Mouse (Mus musculus): ENCODE measurements around the gene Plxdc1. TPM values are rescaled to one million over a fixed set of nuclear protein-coding genes. Genes with fewer than 3 reads are reported as not detected.
A peak's percentile ranks its signal among the peaks of the same experiment; 100 is the strongest.

Plxdc1 gene
- 13.7 and 15.9 TPM in 2 replicates for total RNA-seq (2015)
- total RNA-seq (2017) = 6.3 and 6.7 TPM in 2 replicates

DNA sequence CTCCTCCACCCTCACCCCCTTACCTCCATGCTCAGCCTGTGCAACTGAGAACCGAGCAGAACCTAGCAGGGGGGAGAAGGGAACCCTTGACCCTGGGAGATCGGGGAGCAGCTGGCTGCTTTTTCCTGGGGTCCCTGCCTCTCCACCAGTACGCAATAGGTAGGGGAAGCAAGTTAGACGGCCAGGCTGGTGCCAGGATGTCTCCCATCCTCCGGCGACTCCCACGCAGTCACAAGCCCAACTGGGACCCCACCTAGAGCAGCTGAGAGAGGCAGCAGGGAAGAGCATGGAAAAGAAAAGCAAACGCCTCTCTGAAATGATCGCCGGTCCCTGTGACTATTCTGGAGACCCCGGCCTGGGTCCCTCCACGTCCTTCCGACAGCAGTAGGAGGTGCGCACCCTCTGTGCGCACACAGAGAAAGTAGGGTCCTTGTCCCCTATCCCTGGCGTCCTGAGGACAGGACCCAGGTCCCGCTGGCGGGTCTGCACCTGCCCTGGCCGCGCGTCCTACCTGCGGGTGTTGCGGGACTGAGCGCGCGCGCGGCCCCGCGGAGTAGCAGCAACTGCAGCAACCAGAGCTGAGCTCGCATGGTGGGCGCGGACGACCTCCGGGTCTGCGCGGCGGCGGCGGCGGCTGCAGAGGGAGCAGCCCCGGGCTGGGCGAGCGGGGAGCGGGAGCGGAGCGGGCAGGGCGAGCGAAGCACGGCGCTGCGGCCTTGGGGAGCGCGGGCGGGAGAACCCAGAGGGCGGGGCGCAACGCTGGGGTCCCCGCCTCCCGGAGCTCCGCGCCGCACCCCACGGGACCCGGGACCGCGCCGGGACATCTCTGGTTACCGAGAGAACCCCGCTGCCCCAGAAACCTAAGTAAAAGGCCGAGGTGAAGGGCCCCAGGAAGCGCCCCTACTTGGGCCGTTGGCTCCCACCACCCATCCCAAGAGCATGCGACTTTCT lies at the start of gene Plxdc1:
Gene Plxdc1, minus strand, starts transcription at position 718 of the 951 bp plus-strand sequence.
- 0 out of 2 replicates have a peak, but pooled peaks have one; percentile 17 for ATAC-seq (ENCODE audit: poor library complexity, severe bottlenecking)

- no peak for ATAC-seq (ENCODE audit: poor library complexity, severe bottlenecking)
Measured at GRCm38 (mm10) chr11:98035977-98036377, 49.7 kb upstream of the Plxdc1 start.

GRCm38 (mm10) chr11:98034840-98035239 lies 48.6 kb upstream of the Plxdc1 start:
- no peak for ATAC-seq (ENCODE audit: poor library complexity, severe bottlenecking)

- no peak for ATAC-seq (ENCODE audit: poor library complexity, severe bottlenecking)
Measured at GRCm38 (mm10) chr11:98034061-98034460, 47.8 kb upstream of the Plxdc1 start.

DNA sequence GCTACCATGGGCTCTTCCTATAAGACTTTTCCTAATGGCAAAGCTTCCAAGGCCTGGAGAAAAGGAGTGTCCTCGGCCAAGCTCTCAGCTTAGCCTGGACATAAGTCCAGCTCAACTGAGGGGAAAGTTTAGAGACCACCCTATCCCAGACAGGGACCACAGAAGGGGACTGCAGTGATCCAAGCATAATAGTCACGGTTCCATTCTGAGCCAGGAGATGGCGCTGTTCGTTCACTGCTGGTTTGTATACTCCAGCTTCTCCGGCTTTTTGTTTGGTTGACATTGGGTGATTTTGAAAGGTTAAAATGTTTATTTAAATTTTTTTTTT lies 45.2 kb upstream of the Plxdc1 start:
- no peak for ATAC-seq (ENCODE audit: poor library complexity, severe bottlenecking)

DNA sequence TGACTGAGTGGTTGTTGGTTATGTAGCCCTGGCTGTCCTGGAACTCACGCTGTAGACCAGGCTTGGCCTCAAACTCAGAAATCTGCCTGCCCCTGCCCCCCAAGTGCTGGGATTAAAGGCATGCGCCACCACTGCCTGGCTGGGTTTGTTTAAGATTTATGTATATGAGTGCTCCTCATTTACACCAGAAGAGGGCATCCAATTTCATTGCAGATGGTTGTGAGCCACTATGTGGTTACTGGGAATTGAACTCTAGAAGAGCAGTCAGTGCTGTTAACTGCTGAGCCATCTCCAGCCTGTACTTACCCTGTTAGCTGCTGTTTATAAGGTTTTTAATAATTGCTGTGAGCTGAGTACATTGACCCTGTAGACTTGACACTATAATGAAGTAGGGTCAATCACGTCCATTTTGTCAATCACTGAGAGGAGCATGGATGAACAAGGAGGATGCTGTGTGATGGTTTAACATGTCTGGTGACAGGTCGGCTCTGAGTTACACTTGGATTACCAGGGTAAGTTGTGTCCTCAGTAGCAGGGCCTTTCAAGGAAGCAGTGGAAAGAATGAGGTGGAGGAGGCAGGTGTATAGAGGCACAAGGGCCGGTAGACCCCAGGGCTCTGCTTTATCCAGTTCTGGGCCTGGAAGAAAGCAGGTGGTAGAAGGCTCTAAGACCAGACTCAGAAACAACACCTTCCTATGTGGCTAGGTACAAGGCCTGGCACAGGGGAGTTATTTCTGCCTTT lies 44.6 kb upstream of the Plxdc1 start:
- ATAC-seq (ENCODE audit: poor library complexity, severe bottlenecking) = no peak

DNA sequence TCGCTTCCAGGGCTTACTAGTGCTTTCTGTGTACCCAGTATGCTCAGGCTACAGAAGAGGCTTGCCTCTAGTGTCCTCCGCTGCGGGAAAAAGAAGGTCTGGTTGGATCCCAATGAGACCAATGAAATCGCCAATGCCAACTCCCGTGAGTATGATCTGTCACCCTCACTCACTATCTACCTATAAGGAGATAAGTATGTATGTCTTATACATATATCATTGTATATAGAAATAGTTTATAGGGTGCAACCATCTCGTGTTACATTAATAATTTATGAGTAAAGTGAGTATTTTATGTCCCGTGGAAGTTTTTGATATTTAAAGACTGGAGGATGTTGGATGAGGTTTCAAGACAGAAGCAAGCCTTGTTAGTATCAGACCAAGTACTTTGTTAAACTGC lies 41.5 kb upstream of the Plxdc1 start:
- no peak for ATAC-seq (ENCODE audit: poor library complexity, severe bottlenecking)

- no peak for ATAC-seq (ENCODE audit: poor library complexity, severe bottlenecking)
Measured at GRCm38 (mm10) chr11:98027297-98027688, 41.0 kb upstream of the Plxdc1 start.

DNA sequence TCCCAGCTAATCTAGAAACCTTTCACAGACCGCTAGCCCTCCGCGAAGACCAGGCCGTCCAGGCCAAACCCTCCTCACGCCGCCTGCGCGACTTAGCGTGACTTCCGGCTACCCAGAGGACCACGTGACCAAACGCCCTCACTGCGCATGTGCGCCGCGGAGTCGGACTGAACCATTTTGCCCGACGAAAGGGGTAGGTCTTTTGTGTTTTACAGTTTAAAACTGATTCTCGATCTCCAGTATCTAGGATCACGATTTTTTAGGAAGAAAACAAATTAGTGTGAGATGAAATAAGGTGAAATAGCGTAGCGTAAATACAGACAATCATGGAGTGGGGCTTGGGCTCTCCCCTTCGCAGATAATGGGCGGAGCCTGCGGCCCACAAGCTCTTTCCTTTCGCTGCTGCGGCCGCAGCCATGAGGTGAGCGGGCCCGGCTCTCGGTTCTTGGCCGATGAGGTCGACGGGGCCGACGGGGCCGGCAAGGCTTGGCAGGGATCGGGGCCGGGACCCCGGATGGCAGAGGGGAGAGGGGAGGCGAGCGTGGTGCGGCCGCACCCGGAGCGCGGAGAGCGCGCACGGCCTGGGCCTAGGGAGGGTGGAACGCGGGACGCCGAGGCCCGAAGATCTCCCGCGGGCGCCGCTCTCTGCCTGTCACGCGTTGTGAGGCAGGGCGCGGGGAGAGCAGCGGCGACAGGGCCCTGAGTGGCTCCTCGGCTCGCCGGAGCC lies 40.5 kb upstream of the Plxdc1 start, which contains the start of gene Rpl19:
Gene Rpl19, plus strand, starts transcription at position 141 of the 727 bp plus-strand sequence.
- peak; percentile 86 for ATAC-seq (ENCODE audit: poor library complexity, severe bottlenecking)

GRCm38 (mm10) chr11:98026248-98026569 lies 40.0 kb upstream of the Plxdc1 start:
- ATAC-seq (ENCODE audit: poor library complexity, severe bottlenecking) = peak; percentile 7; the same call in 1 of the 2 replicates

- no peak for ATAC-seq (ENCODE audit: poor library complexity, severe bottlenecking)
Measured at GRCm38 (mm10) chr11:98024516-98024915, 38.3 kb upstream of the Plxdc1 start.

DNA sequence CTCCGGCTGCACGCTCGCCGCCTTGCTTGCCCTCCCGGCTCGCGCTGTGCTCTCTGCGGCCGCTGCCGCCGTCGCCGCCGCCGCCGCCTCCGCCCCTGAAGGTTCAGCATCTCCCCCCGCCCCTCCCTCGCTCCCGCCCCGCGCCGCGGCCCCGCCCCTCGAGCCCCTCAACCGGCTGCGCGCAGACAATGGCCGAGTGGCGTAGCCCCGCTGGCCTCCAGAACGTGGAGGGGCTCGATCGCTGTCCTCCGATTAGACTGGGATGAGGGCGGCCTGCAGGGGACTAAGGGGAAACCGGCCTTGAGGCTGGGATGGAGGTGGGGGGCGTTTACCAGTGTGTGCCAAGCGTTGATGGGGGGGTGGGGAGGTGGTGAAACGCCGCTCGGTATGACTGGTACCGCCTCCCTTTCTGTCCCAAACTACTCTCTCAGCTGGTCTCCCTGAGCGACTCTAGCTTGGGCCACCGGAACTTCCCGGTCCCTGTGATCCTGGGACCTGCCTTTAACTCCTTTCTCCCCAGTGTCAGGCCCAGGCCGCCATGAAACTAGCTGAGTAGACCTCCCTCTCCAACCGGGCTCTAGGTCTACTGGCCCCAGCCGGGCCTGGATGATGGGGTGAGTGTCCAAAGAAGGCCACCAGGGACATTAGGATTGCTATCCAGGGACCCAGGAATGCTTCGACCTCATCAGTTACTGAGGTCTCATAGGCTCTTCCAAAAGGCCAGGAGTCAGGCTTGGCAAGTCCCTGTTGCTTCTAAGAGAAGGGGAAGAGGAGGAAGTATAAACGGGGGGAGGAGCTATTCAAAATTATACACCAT lies 36.5 kb upstream of the Plxdc1 start, which contains the start of gene Cacnb1:
Gene Cacnb1, minus strand, starts transcription at position 480 of the 817 bp plus-strand sequence.
- 0 out of 2 replicates have a peak, but pooled peaks have one; percentile 6 for ATAC-seq (ENCODE audit: poor library complexity, severe bottlenecking)

DNA sequence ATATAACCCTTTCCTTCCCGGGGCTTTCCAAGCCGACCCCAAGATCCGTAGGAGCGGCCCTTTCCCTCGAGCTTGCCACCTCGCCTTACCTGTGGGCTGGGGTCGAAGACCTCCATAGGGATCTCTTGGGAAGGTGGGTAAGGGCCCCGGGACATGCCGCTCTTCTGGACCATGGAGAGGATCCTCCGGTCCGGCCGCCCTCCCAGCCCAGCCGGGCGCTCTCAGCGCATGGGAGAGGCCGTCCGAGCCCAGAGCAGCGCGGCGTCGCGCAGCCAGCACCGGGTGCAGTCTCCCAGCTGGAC lies 36.0 kb upstream of the Plxdc1 start:
- ATAC-seq (ENCODE audit: poor library complexity, severe bottlenecking) = no peak

GRCm38 (mm10) chr11:98021565-98022252 lies 35.5 kb upstream of the Plxdc1 start:
- no peak for ATAC-seq (ENCODE audit: poor library complexity, severe bottlenecking)

GRCm38 (mm10) chr11:98021118-98021517 lies 34.9 kb upstream of the Plxdc1 start:
- no peak for ATAC-seq (ENCODE audit: poor library complexity, severe bottlenecking)

- ATAC-seq (ENCODE audit: poor library complexity, severe bottlenecking) = no peak
Measured at GRCm38 (mm10) chr11:98020710-98021109, 34.5 kb upstream of the Plxdc1 start.

GRCm38 (mm10) chr11:98019883-98020610 lies 33.8 kb upstream of the Plxdc1 start:
- ATAC-seq (ENCODE audit: poor library complexity, severe bottlenecking) = no peak

DNA sequence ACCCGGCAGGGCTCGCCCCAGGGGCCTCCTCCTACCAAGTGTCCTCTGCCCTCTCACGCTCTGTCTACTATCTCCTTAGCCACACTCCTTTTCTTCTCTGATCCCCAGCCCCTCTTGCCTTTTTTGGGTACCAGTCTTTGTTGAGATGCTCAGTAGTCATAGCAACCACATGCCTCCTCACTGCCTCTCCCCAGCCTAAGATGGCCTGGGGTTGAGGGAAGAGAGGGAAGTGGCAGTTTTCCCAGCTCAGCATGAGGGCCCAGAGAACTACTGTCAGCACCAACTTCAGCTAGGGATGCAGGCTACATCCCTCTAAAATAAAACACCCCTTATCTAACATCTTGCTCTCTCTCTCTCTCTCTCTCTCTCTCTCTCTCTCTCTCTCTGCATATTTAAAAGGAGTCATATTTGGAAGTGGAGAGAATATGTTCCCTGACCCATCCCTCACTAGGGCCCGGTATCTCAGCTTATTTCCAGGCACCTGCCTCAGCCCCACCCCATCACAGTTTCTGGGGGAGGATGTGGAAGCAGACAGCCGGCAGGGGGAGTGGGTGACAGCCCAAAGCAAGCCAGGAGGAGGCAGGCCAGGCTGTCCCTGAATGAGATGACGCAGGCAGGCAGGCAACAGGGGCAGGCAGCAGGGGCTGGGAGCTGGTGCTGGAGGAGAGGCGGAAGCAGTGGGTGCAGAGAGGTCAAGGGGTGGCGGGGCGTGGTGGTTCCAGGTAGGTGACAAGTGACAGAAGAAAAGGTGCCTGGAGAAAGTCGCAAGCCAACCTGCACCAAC lies 32.8 kb upstream of the Plxdc1 start:
- no peak for ATAC-seq (ENCODE audit: poor library complexity, severe bottlenecking)
